Mouse (Mus musculus) skeletal muscle tissue, adult 2 months (tissue): ENCODE measurements around the gene Glis2.

Experiments
- DNase-seq: peaks from one replicate; pipeline ENCODE4 v3.0.0-alpha.2; 2012; ENCODE audit warnings: low read depth, low spot score

Gene Glis2

DNA sequence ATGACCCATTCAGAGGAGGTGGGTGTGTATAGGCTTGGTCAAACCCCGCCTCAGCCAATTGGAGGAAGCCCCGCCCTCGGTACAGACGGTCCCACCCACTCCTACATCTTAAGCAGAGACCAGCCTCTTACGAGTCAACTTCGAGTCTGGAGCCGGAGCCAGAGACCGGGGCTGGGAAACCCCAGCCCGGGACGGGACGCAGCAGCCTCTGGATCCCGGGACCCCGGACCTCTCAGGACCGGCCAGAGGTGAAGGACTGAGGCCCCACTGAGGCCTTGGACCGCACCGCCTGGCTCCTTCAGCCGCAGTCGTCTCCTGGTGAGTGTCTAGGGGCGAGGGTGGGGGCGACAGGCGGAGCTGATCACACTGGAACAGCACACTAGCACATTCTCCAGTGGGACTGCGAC lies 45.3 kb downstream of the Glis2 start, which contains the start of the genes Vasn and Dnaja3:
Vasn (plus strand) TSS at position 111 of the 407 bp plus-strand sequence.
Dnaja3 (plus strand) TSS at position 159 of the 407 bp plus-strand sequence.
- DNase-seq: peak; percentile 84

GRCm38 (mm10) chr16:4640267-4641005 lies 45.9 kb downstream of the Glis2 start:
- DNase-seq: no peak

DNA sequence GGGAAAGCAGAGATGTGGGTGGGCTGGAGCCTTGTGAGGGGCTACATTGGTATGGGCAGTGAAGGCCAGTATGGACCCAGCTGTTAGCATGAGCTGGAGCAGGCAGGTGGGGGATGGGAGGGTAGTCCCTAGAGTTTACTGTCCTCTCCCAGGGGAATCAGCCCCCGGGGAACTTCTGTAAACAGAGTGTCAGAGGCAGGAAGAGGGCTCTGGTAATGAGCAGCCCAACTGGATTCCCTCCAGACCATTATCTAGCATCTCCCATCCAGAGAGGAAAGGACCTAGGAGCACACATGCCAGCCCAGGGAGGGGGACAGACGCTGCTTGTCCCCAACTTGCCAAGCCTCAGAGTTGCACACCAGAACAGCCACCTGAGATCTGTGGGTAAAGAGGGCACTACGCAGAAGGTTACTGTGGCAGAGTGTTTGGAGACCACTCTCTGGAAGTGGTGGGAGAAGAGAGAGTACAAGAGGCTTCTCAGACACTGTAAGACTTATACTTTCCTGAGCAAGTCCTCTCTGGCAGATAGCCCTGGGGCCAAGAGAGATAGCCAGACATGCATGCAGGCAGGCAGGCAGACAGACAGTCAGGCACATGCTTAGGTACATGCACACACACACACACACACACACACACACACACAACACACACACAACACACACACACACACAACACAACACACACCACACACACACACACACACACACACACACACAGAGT lies 46.8 kb downstream of the Glis2 start:
- DNase-seq: no peak

DNA sequence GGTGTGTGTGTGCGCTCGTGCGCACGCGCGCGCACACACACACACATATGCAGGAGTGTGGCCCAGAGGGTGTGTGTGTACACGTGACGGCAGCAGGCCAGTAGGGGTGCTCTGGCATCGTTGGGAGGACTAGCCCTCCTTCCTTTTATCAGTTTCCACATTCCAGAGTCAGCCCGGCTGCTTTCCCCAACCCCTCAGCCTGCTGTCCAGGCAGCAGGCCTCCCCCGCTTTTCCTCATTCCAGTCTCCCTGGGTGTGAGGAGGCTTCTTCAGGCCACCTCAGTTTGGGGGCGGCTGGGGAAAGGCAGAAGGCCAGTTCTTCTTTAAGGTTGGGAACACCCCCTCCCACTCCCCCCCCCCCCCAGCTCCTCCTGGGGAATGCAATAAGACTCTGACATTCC lies 47.7 kb downstream of the Glis2 start:
- peak; percentile 60 for DNase-seq

DNA sequence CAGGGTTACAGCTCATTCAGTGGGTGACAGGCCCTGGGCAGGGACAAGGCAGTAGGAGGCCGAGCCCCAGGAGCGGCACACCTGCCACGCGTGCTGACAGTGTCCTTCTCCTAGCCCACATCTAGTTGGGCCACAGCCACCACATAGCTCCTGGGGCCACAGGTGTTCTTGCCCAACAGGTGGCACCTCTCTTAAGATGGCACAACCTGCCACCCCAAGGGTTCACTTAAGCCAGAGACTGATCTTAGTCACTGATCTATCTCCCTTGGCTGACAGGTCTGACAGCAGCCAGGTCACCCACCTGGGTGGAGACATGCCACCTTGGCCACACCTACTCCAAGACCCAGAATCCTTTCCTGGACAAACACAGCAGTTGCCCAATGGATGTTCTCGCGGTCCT lies 48.4 kb downstream of the Glis2 start:
- DNase-seq: no peak

- DNase-seq: peak; percentile 92
Observed at GRCm38 (mm10) chr16:4643670-4644419, 49.3 kb downstream of the Glis2 start.

DNA sequence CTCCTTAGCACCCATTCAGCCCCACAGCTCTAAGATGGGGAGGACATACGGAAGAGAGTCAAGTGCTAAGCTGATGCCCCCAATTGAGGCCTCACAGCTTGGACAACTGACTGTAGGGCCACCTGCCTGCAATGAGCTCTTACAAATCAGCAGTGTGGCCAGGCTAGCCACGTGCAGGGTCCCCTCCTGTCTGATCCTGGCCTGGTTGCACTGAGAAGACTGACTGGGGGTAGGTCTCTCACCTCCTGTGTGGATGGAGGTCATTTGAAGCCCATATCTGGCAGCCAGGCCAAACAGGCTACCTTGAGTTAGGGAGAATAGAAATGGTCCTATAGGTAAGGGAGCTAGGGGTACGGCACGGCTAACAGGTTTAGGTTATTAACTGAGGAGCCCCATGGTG lies 51.4 kb downstream of the Glis2 start:
- DNase-seq: no peak

DNA sequence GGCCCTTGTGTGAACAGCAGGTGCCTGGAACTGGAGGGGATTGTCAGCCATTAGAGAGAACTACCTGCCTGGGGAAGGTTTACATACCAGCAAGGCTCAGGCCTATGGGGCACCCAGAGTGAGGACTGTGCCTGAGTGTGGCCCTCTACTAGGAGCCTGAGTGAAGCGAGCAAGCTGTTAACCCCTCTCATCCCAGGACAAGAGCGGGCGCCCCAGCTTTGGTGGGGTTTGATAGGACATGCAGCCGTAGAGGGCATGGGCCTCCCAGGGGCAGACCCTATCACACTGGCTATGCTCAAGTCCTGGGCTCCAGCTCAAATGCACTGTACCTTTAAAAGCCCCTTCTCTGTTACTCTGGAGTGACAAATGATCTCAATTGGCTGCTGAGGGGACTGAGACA lies 52.3 kb downstream of the Glis2 start:
- no peak for DNase-seq

DNA sequence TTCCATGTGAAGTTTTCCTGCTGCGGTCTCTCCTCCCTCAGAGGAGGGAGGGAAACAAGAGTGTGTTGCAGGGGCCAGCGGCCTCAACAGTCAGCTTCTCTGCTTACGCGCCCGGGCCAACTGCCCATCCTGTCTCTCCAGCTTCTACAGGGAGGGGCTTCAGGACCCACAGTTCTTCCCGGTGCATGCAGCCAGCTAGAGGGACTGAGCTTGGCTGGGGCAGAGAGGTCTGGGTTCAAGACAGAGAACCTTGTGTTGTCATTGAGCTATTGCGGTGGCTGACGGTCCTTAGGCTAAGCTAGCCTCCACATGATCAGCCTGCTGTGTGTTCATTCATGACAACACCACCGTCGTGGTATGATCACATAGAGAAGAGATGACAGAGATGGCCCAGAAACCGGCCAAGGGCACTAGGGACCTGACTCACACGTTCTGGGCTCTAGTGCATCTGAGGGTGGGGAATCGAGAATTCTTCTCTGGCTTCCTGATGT lies 53.2 kb downstream of the Glis2 start:
- DNase-seq: peak; percentile 79

DNA sequence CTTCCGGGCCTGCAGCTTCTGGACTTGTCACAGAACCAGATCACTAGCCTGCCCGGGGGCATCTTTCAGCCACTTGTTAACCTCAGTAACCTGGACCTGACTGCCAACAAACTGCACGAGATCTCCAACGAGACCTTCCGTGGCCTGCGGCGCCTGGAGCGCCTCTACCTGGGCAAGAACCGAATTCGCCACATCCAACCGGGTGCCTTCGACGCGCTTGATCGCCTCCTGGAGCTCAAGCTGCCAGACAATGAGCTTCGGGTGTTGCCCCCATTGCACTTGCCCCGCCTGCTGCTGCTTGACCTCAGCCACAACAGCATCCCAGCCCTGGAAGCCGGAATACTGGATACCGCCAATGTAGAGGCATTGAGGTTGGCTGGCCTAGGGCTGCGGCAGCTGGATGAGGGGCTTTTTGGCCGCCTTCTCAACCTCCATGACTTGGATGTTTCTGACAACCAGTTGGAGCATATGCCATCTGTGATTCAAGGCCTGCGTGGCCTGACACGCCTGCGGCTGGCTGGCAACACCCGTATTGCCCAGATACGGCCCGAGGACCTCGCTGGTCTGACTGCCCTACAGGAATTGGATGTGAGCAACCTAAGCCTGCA lies 54.0 kb downstream of the Glis2 start:
- DNase-seq: no peak

GRCm38 (mm10) chr16:4649211-4649610 lies 54.7 kb downstream of the Glis2 start:
- DNase-seq: no peak

GRCm38 (mm10) chr16:4649692-4650091 lies 55.2 kb downstream of the Glis2 start:
- DNase-seq: no peak

DNA sequence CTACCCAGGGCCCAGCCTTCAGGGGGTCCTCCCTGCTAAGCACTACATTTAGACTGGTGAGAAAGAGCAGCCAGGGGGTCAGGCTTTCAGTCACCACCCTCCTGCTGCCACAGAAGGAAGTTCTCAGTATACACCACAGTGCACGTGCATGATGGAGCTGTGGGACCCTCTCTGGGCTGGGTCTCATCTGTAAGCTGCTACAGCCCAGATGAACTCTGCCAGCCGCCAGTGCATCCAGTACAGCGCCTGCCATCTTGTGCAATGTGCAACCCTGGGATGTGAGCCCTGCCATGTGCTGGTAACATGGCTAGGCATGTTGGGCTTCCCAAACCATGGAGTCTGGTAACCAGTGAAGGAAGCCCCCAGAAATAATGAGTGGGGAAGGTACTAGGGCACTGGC lies 55.6 kb downstream of the Glis2 start:
- DNase-seq: no peak

- no peak for DNase-seq
Observed at GRCm38 (mm10) chr16:4651081-4651480, 56.6 kb downstream of the Glis2 start.

GRCm38 (mm10) chr16:4651624-4652023 lies 57.1 kb downstream of the Glis2 start:
- no peak for DNase-seq

DNA sequence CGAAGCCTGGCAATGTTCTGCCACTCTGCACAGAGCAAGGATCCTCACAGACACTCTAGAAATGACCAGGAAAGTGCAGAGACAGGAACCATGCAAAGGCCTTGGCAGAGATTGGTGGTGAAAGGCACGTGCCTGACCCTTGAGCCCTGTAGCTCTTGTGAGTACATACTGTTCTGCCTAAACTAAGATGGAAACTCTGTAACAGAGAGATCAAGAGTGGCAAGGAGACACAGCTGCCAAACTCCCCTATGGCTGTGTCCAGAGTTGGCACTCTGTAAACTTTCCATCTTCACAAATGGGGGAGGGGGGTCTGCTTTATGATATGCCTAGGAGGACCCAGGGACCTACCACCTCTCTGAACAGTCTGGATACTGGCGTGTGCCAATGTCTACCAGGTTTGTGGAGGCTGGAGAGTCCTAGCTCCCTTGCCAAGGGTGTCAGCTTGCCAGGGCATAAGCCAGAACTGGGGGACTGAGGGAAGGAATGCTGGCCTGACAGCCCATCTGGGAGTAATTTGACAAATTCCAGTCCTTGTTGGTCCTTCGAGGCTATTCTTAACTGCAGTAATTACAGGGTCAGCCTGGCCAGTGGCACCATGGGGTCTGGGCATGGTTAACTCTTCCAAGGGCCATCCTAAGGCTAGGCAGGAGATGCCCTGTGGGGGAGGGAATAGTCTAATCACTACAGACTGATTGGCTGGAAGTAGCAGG lies 58.3 kb downstream of the Glis2 start:
- no peak for DNase-seq

- no peak for DNase-seq
Observed at GRCm38 (mm10) chr16:4654706-4655105, 60.2 kb downstream of the Glis2 start.

- DNase-seq: no peak
Observed at GRCm38 (mm10) chr16:4655251-4655734, 60.8 kb downstream of the Glis2 start.

DNA sequence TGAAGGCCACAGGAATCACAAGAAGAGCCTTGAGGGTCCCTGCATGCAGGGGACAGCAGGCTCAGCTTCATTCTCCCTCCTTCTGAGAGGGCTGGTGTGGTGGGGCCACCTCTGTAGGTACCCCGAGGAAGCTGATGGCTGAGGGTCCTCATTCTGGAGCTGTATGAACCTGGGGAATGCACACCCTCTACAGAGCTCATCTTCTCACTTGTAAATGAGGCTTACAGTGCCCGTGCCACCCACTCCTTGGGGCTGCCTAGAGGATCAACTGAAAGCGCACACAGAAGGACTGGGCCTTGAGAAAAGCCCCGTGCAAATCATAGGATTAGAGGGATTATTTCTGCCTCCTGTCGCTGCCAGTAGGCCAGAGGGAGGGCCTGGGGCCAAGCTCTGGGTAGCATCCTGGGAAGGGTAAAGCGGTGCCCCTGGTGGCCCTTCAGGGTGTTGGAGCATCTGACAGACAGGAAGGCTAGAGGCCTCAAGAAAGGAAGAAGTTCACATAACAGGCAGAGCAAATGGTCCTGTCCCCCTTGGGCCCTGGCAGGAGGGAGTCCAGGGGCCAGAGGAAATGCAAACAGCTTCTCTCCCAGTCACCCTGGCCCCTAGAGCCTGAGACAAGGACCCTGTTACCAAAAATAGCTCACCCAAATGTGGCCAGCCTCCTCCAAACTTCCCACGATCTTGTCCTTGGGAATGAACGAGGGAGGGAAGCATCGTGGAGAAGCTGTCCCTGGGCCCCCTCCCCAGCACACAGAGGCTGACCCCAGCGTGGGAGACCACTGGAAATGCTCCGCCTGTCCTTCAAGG lies 61.5 kb downstream of the Glis2 start:
- no peak for DNase-seq

GRCm38 (mm10) chr16:4656571-4657081 lies 62.1 kb downstream of the Glis2 start:
- DNase-seq: no peak
